Mouse (Mus musculus) ovary, postnatal 10 days (tissue): ENCODE measurements at regions not wholly inside any gene's neighbourhood (a gene's known extent, or its start where the extent isn't known, plus 50 kb on each side); places are given as distances from the start of the nearest gene placed in this dataset.

Experiments
- DNase-seq: peaks from one replicate; pipeline ENCODE4 v3.0.0; 2022; ENCODE audit warnings: low spot score

- no peak for DNase-seq
Measured at GRCm38 (mm10) chr6:17224852-17225251, 56.1 kb upstream of the Cav2 start.

GRCm38 (mm10) chr6:17226483-17226882 is 54.5 kb upstream of the Cav2 start:
- no peak for DNase-seq
